Mouse (Mus musculus) layer of hippocampus, adult 2 months (tissue): Measurements from ENCODE around the gene Olfr888. TPM values are rescaled to one million over a fixed set of nuclear protein-coding genes. Genes with fewer than 3 reads are reported as not detected.

ENCODE experiments used
- DNase-seq, 2 experiments: peaks; one replicate each; pipeline ENCODE4 v3.0.0; 2022; ENCODE audit warnings: low spot score in 2 of 2
- H3K27ac ChIP-seq: fragments of 200-600 bp; 2 replicates; pipeline ENCODE4 v1.8.1; 2022
- H3K4me3 ChIP-seq: fragments of 200-600 bp; 2 replicates; pipeline ENCODE4 v1.8.1; 2022; ENCODE audit warnings: mild to moderate bottlenecking
- CTCF ChIP-seq: fragments of 200-600 bp; conservative IDR thresholded peaks from 2 replicates; pipeline ENCODE4 v1.8.1; 2022; ENCODE audit warnings: antibody characterized with exemption, mild to moderate bottlenecking, moderate library complexity
- long read RNA-seq, 2 experiments: library from polyadenylated mRNA; stranded (forward); transcript quantifications; one replicate each; pipeline ENCODE4 v2.0.0; 2021; ENCODE audit warnings: borderline mapping rate in 2 of 2
- total RNA-seq, 2 experiments: library from RNA; stranded (reverse); gene quantifications; 2 replicates each; pipeline ENCODE4 v1.2.3; 2021

The Olfr888 gene
- total RNA-seq, result not detected
- long read RNA-seq, experiment 1, result 0 reads
- long read RNA-seq, experiment 2, result 0 reads

DNA sequence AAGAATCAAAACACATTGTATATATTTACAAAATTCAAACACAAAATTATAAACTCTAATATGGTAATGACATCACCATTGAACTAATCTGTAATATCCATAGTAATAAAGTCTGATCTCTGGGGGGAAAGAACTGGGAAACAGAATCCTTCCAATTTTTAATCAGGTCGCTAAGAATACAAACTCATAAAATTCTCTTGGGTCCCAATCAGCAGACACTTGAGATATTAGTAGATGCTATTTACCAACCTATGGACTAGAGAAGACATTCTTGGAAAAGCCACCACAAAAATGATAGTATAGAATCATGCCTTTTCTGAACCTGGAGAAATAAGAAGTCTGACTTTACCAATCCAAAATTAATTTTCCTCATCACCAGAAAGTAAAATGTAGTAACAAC, at the start of gene Olfr888:
Gene Olfr888, plus strand, starts transcription at position 301 of the 400 bp plus-strand sequence.
- Histone ChIP-seq H3K4me3 (no peak within 1 kb of the TSS), H3K27ac (no peak within 1 kb of the TSS)
- no peak for TF ChIP-seq CTCF
- DNase-seq, result no peak

DNA sequence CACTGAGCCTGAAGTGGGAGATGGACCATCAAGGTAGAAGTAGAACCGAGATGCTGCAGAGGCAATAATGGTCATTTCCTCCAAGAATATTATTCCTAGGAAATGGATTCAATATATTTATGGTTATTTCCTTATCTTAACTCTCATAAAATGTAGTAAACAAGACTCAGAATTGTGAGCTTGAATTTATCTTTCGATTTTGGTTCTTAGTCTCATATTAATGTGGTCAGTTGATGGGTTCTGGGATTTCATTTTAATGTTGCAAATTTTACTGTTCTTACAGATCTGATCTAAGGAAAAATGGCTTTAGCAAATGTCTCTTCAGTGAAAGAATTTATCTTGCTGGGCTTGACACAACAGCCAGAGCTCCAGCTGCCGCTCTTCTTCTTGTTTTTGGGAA, 46.9 kb upstream of the Olfr888 start, which contains the start of gene Olfr885:
Gene Olfr885, plus strand, starts transcription at position 301 of the 400 bp plus-strand sequence.
- Histone ChIP-seq H3K4me3 (no peak within 1 kb of the TSS), H3K27ac (no peak within 1 kb of the TSS)
- no peak for DNase-seq
- no peak for TF ChIP-seq CTCF

DNA sequence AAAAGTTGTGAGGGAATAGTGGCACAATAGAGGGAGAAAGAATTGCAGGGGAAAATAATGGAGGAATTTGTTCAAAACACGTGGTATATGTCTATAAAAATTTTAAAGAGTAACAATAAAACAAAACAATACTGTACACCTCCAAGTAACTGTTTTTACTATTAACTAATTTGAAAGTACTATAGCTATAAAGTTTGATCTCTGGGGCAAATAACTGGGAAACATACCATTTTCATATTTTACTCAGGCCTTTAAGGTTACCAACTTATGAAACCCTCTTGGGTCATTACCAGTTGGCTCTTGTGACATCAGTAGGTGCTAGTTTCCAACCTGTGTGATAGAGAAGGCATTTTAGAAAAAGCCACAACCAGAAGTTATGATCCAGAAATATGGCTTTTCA, 24.2 kb upstream of the Olfr888 start, which contains the start of gene Olfr887:
Gene Olfr887, plus strand, starts transcription at position 301 of the 400 bp plus-strand sequence.
- TF ChIP-seq CTCF, result no peak
- H3K4me3 ChIP-seq, result no peak within 1 kb of the TSS
- DNase-seq, result no peak
- no peak within 1 kb of the TSS for H3K27ac ChIP-seq

DNA sequence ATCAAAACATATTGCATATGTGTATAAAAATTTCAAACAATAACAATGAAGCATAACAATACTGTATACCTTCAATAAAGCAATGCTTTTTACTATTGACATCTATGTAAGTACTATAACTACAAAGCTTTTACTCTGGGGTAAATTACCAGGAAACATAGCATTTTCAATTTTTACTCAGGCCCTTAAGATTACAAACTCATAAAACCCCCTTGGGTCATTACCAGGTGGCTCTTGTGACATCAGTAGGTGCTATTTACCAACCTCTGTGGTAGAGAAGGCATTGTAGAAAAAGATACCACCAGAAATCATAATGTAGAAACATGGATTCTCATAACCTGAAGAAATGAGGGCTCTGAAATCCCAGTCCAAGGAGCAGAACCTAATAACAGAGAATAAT, 7.0 kb downstream of the Olfr888 start, which contains the start of gene Olfr889:
Gene Olfr889, plus strand, starts transcription at position 301 of the 400 bp plus-strand sequence.
- no peak within 1 kb of the TSS for H3K4me3 ChIP-seq
- no peak for DNase-seq
- H3K27ac ChIP-seq, result no peak within 1 kb of the TSS
- TF ChIP-seq CTCF, result no peak

DNA sequence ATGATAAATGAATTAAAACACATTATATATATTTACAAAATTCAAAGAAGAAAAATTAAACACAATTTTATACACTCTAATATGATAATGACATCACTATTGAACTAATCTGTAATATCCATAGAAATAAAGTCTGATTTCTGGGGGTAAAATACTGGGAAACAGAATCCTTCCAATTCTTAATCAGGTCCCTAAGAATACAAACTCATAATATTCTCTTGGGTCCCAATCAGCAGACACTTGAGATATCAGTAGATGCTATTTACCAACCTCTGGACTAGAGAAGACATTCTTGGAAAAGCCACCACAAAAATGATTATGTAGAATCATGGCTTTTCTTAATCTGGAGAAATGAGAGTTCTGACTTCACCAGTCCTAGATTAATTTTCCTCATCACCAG, 34.3 kb downstream of the Olfr888 start, which contains the start of gene Olfr890:
Gene Olfr890, plus strand, starts transcription at position 301 of the 400 bp plus-strand sequence.
- no peak for DNase-seq
- Histone ChIP-seq H3K4me3 (no peak within 1 kb of the TSS), H3K27ac (no peak within 1 kb of the TSS)
- TF ChIP-seq CTCF, result no peak

Other genes with a start within 250 kb of the Olfr888 start
- not detected for gene Olfr145, start 211.4 kb upstream of the Olfr888 start, total RNA-seq
- not detected for gene Olfr878, start 190.3 kb upstream of the Olfr888 start, total RNA-seq
- gene Olfr881, start 116.3 kb upstream of the Olfr888 start, total RNA-seq, result not detected
- gene Olfr883, start 82.3 kb upstream of the Olfr888 start, total RNA-seq, result not detected
- not detected for gene Olfr884, start 61.6 kb upstream of the Olfr888 start, total RNA-seq
- not detected for gene Olfr885, start 46.8 kb upstream of the Olfr888 start, total RNA-seq
- gene Olfr887, start 24.1 kb upstream of the Olfr888 start, total RNA-seq, result not detected
- not detected for gene Olfr889, start 7.1 kb downstream of the Olfr888 start, total RNA-seq
- gene Olfr890, start 34.4 kb downstream of the Olfr888 start, total RNA-seq, result not detected
- gene Olfr891, start 72.7 kb downstream of the Olfr888 start, total RNA-seq, result not detected
- gene Olfr893, start 100.2 kb downstream of the Olfr888 start, total RNA-seq, result not detected
- not detected for gene Olfr894, start 109.9 kb downstream of the Olfr888 start, total RNA-seq
- gene Olfr143, start 144.6 kb downstream of the Olfr888 start, total RNA-seq, result not detected
- not detected for gene Olfr895, start 159.7 kb downstream of the Olfr888 start, total RNA-seq
- not detected for gene Olfr896-ps1, start 183.0 kb downstream of the Olfr888 start, total RNA-seq
- not detected for gene Olfr25, start 220.9 kb downstream of the Olfr888 start, total RNA-seq
- gene Olfr898, start 240.3 kb downstream of the Olfr888 start, total RNA-seq, result not detected